Mouse (Mus musculus): ENCODE measurements at regions not wholly inside any gene's neighbourhood (a gene's known extent, or its start where the extent isn't known, plus 50 kb on each side); places are given as distances from the start of the nearest gene placed in this dataset.

DNA sequence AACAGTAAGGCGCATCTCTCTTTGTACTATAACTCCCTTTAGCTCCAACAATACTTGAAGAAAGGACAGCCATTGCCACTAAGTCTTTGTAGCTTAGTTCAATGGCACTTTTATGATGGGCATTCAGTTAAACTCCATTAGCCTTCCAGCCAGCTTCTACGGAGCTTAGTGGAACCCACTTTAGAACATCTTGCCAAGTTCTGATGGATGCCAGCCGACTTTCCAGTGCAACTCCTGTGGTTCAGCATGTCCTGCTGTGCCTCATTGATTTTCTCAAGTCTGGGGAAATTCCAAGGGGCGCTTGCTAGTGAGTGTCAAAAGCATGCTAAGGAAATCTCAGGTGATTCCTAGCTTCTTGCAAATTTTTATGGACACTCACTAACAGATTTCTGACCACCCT is 316.4 kb downstream of the Fam84b start:
- no peak for TF ChIP-seq CTCF (IDR thresholded peaks at IDR 0.05; ENCODE audit: control insufficient read depth, insufficient read depth, insufficient read length)
- TF ChIP-seq CEBPB (IDR thresholded peaks at IDR 0.05; ENCODE audit: low read depth) = no peak
- no peak for TF ChIP-seq FOSL1 (IDR thresholded peaks at IDR 0.05; ENCODE audit: insufficient read depth, low read length, poor library complexity, severe bottlenecking)
- no peak for TF ChIP-seq MYOD1 (IDR thresholded peaks at IDR 0.05; ENCODE audit: control insufficient read depth, insufficient read length, low read depth)
- no peak for TF ChIP-seq MYOG (IDR thresholded peaks at IDR 0.05; ENCODE audit: control insufficient read depth, extremely low read depth, insufficient read length)

Data from C2C12 (cell line).